Mouse (Mus musculus): ENCODE data around the gene Etl4. TPM values are rescaled to one million over a fixed set of nuclear protein-coding genes. Genes with fewer than 3 reads are reported as not detected.

Etl4 gene
- total and polyA plus RNA-seq, 3 experiments, result not detected

- Histone ChIP-seq H3K79me2 (ENCODE audit: control insufficient read depth, insufficient read depth, low read length, poor library complexity) (no peaks in the 10 kb centered on the region), H3K4me3 (ENCODE audit: control insufficient read depth in 1 of 2, insufficient read depth in 1 of 2, low read depth in 2 of 2, low read length in 2 of 2) (no peak overlapping the region), H3K9me3 (replicated peaks; ENCODE audit: insufficient read depth, low read length) (no peaks in the 10 kb centered on the region), H3K4me1 (ENCODE audit: control insufficient read depth in 1 of 2, insufficient read depth in 2 of 2, low read length in 2 of 2) (no peaks in the 10 kb centered on the region), H3K36me3 (ENCODE audit: control insufficient read depth in 1 of 2, insufficient read depth in 2 of 2, low read length in 2 of 2) (no peaks in the 10 kb centered on the region), H3K9ac (ENCODE audit: control insufficient read depth, low read depth, low read length, poor library complexity, severe bottlenecking) (no peak overlapping the region), H3K27ac (ENCODE audit: control insufficient read depth, low read depth, low read length) (no peak overlapping the region), H3K27me3 (ENCODE audit: control insufficient read depth in 1 of 2, insufficient read depth in 2 of 2, low read length in 2 of 2) (no peaks in the 10 kb centered on the region)
- no peak for TF ChIP-seq BHLHE40 (IDR thresholded peaks at IDR 0.05; ENCODE audit: borderline replicate concordance, low read depth, low read length)
- TF ChIP-seq USF2 (IDR thresholded peaks at IDR 0.05; ENCODE audit: borderline replicate concordance in 1 of 2, insufficient read depth in 1 of 2, low read depth in 1 of 2, low read length in 2 of 2), result no peak
- no peak for DNase-seq (ENCODE audit: low read depth, low spot score)
These were observed 748.3 kb downstream of the Etl4 start for GRCm38 (mm10) chr2:20657856-20658255.

- Histone ChIP-seq H3K4me1 (ENCODE audit: control insufficient read depth in 1 of 2, insufficient read depth in 2 of 2, low read length in 2 of 2) (no peaks in the 10 kb centered on the region), H3K36me3 (ENCODE audit: control insufficient read depth in 1 of 2, insufficient read depth in 2 of 2, low read length in 2 of 2) (no peaks in the 10 kb centered on the region), H3K4me3 (ENCODE audit: control insufficient read depth in 1 of 2, insufficient read depth in 1 of 2, low read depth in 2 of 2, low read length in 2 of 2) (no peak overlapping the region), H3K79me2 (ENCODE audit: control insufficient read depth, insufficient read depth, low read length, poor library complexity) (no peaks in the 10 kb centered on the region), H3K9me3 (replicated peaks; ENCODE audit: insufficient read depth, low read length) (no peaks in the 10 kb centered on the region), H3K27me3 (ENCODE audit: control insufficient read depth in 1 of 2, insufficient read depth in 2 of 2, low read length in 2 of 2) (no peaks in the 10 kb centered on the region), H3K9ac (ENCODE audit: control insufficient read depth, low read depth, low read length, poor library complexity, severe bottlenecking) (no peak overlapping the region), H3K27ac (ENCODE audit: control insufficient read depth, low read depth, low read length) (no peak overlapping the region)
- no peak for TF ChIP-seq ELF1 (IDR thresholded peaks at IDR 0.05; ENCODE audit: low read depth, low read length)
- TF ChIP-seq BHLHE40 (IDR thresholded peaks at IDR 0.05; ENCODE audit: borderline replicate concordance, low read depth, low read length), result no peak
- TF ChIP-seq ZC3H11A (IDR thresholded peaks at IDR 0.05; ENCODE audit: low read depth, low read length), result no peak
- no peak for TF ChIP-seq POLR2A (IDR thresholded peaks at IDR 0.05; ENCODE audit: control insufficient read depth in 1 of 2, insufficient read depth in 1 of 2, low read depth in 1 of 2, low read length in 2 of 2, poor library complexity in 1 of 2)
- no peak for TF ChIP-seq USF2 (IDR thresholded peaks at IDR 0.05; ENCODE audit: borderline replicate concordance in 1 of 2, insufficient read depth in 1 of 2, low read depth in 1 of 2, low read length in 2 of 2)
- no peak for TF ChIP-seq ZMIZ1 (IDR thresholded peaks at IDR 0.05; ENCODE audit: low read depth, low read length)
- TF ChIP-seq NELFE (IDR thresholded peaks at IDR 0.05; ENCODE audit: low read depth, low read length), result no peak
- no peak for DNase-seq (ENCODE audit: low read depth, low spot score)
These were observed 752.3 kb downstream of the Etl4 start for GRCm38 (mm10) chr2:20661841-20662240.

GRCm38 (mm10) chr2:20662696-20663095, 753.1 kb downstream of the Etl4 start:
- Histone ChIP-seq H3K36me3 (ENCODE audit: control insufficient read depth in 1 of 2, insufficient read depth in 2 of 2, low read length in 2 of 2) (no peaks in the 10 kb centered on the region), H3K9ac (ENCODE audit: control insufficient read depth, low read depth, low read length, poor library complexity, severe bottlenecking) (no peak overlapping the region), H3K4me3 (ENCODE audit: control insufficient read depth in 1 of 2, insufficient read depth in 1 of 2, low read depth in 2 of 2, low read length in 2 of 2) (no peak overlapping the region), H3K27ac (ENCODE audit: control insufficient read depth, low read depth, low read length) (no peak overlapping the region), H3K79me2 (ENCODE audit: control insufficient read depth, insufficient read depth, low read length, poor library complexity) (no peaks in the 10 kb centered on the region), H3K4me1 (ENCODE audit: control insufficient read depth in 1 of 2, insufficient read depth in 2 of 2, low read length in 2 of 2) (no peaks in the 10 kb centered on the region), H3K9me3 (replicated peaks; ENCODE audit: insufficient read depth, low read length) (no peaks in the 10 kb centered on the region), H3K27me3 (ENCODE audit: control insufficient read depth in 1 of 2, insufficient read depth in 2 of 2, low read length in 2 of 2) (no peaks in the 10 kb centered on the region)
- no peak for DNase-seq (ENCODE audit: low read depth, low spot score)
- TF ChIP-seq CTCF (IDR thresholded peaks at IDR 0.05 in 2 of 3, conservative IDR thresholded peaks at IDR 0.05 in 1 of 3; ENCODE audit: control insufficient read depth in 1 of 3, insufficient read depth in 1 of 3, low read depth in 2 of 3, low read length in 3 of 3, poor library complexity in 1 of 3, severe bottlenecking in 1 of 3) (no peak), TBP (IDR thresholded peaks at IDR 0.05; ENCODE audit: low read depth, low read length) (no peak), KAT2A (conservative IDR thresholded peaks at IDR 0.05; ENCODE audit: low read depth, low read length) (no peak), ZMIZ1 (IDR thresholded peaks at IDR 0.05; ENCODE audit: low read depth, low read length) (no peak), MAX (IDR thresholded peaks at IDR 0.05; ENCODE audit: low read length) (no peak), RAD21 (IDR thresholded peaks at IDR 0.05; ENCODE audit: low read depth, low read length) (no peak), MXI1 (IDR thresholded peaks at IDR 0.05; ENCODE audit: low read depth, low read length) (no peak), ELF1 (IDR thresholded peaks at IDR 0.05; ENCODE audit: low read depth, low read length) (no peak), SIN3A (IDR thresholded peaks at IDR 0.05; ENCODE audit: low read length) (no peak), E2F4 (IDR thresholded peaks at IDR 0.05; ENCODE audit: borderline replicate concordance, low read depth, low read length) (no peak), MAZ (IDR thresholded peaks at IDR 0.05; ENCODE audit: low read depth, low read length) (no peak)
